Mouse (Mus musculus) spleen, adult 2 months (tissue): ENCODE measurements at regions not wholly inside any gene's neighbourhood (a gene's known extent, or its start where the extent isn't known, plus 50 kb on each side); places are given as distances from the start of the nearest gene placed in this dataset.

Experiments used
- DNase-seq, 2 experiments: peaks; one replicate each; pipeline versions ENCODE4 v3.0.0 to v3.0.0-alpha.2; 2012 to 2021; ENCODE audit warnings: low spot score in 2 of 2, low read depth in 1 of 2
- H3K27ac ChIP-seq: fragments of 200-500 bp; 2 replicates; pipeline ENCODE4 v1.5.1; 2012; ENCODE audit warnings: low read length, inconsistent platforms; ENCODE audit not compliant: insufficient read depth
- H3K27me3 ChIP-seq: fragments of 200-500 bp; 2 replicates; pipeline ENCODE4 v1.6.1; 2012; ENCODE audit warnings: mild to moderate bottlenecking, moderate library complexity, low read length, inconsistent platforms; ENCODE audit not compliant: control insufficient read depth, insufficient read depth
- H3K36me3 ChIP-seq: fragments of 200-500 bp; 2 replicates; pipeline ENCODE4 v1.6.1; 2012; ENCODE audit warnings: mild to moderate bottlenecking, low read length, inconsistent platforms; ENCODE audit not compliant: control insufficient read depth, insufficient read depth
- H3K4me1 ChIP-seq: fragments of 200-500 bp; 2 replicates; pipeline ENCODE4 v1.6.1; 2011; ENCODE audit warnings: inconsistent platforms; ENCODE audit not compliant: control insufficient read depth, insufficient read depth, insufficient read length
- H3K4me3 ChIP-seq: fragments of 200-500 bp; 2 replicates; pipeline ENCODE4 v1.5.1; 2011; ENCODE audit warnings: mild to moderate bottlenecking, inconsistent platforms; ENCODE audit not compliant: insufficient read depth, insufficient read length; ENCODE audit errors: extremely low read depth
- CTCF ChIP-seq: fragments of 200-500 bp; IDR thresholded peaks from 2 replicates; pipeline ENCODE4 v1.5.1; 2011; ENCODE audit warnings: mild to moderate bottlenecking, inconsistent platforms; ENCODE audit not compliant: insufficient read depth, insufficient read length, insufficient replicate concordance; ENCODE audit errors: extremely low read depth
- POLR2A ChIP-seq: fragments of 200-500 bp; IDR thresholded peaks from 2 replicates; pipeline ENCODE4 v1.6.1; 2011; ENCODE audit warnings: low read depth, low read length, inconsistent platforms
- WGBS: fragments of 180-500 bp; shearing (Covaris S2); methylation state at CpG from one replicate; pipeline ENCODE4 v1.1.7; 2018; 5-methylcytosine and 5-hydroxymethylcytosine counted together

DNA sequence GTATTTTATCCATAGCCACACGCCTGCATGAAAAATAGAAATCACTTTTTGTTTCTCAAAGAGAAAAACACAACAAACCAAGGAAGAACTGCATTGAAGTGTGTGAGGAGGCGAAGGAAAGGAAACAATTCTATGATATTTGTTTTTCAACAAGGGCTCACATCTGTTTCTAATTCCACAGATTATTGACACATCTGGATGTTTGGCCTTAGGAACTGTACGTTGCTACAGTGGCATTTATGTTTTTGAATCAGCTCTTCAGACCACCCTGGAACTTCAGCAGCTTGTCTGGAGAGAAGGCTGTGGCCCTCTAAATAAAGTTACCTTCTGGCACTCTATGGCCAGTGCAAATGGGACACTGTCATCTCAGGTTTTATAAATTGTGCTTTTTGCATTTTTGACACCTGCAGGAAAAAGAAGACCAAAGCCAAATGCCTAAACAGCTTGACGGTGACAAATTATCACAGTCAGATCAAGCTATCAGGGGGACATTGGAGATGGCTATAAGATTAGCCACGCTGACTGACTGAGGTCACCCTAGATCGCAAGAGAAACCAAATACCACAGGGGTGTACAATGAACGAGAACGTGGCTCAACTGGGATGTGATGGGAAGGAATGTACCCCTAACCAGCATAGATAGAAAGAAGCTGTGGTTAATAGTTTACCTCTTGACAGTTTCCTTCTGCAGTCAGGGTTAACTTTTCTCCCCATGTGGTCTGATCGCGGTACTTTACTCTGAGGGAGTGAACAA lies 182.0 kb downstream of the Klf5 start:
- TF ChIP-seq POLR2A (no peak), CTCF (no peak)
- no peaks in the 10 kb centered on the region for H3K36me3 ChIP-seq
- H3K27me3 ChIP-seq: no peaks in the 10 kb centered on the region
- no peak for DNase-seq
- H3K4me1 ChIP-seq: no peaks in the 10 kb centered on the region
- H3K4me3 ChIP-seq: no peak overlapping the region
- H3K27ac ChIP-seq: no peak overlapping the region
- WGBS: 76% methylated on average over 10 of the region's 10 CpGs

DNA sequence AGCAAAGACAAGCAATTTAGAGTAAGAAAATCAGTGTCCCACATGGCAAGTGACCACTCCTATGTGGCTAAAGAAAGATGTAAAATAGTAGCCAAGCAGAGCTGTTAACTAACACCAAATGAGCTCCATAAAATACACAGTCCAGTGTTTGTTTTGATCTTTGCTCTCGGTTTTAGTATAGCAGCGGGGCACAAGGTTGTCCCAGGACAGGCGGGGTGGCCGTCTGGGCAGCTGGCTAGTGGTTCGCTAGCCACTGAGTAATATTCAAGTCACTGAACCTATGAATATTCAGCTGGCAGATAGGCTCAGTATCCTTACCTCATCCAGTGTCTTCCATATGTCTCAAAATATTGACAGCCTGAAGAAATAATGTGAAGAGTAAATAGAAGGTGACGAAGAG lies 189.5 kb downstream of the Klf5 start:
- 85% methylated on average over 6 of the region's 6 CpGs for WGBS

DNA sequence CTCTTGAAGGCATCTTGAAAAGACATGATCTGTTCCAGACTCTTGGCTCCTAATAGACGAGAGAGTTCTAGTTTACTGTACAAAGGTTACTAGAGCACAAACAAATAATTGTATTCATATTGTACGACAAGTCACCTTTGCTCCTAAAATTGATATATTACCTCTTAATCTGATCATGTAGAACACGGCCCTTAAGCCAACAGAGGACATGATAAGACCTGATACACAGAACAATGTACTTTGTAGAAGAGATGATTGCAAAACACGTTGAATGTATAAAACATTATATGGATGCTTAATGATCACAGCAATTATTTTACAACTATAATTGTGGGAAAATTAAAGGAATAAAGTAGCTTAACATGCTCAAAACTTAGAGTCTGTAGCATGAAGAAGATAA lies 194.7 kb downstream of the Klf5 start:
- H3K4me1 ChIP-seq: no peaks in the 10 kb centered on the region
- DNase-seq: no peak
- no peaks in the 10 kb centered on the region for H3K27me3 ChIP-seq
- no peaks in the 10 kb centered on the region for H3K36me3 ChIP-seq
- no peak for TF ChIP-seq CTCF
- no peak for TF ChIP-seq POLR2A
- H3K4me3 ChIP-seq: no peak overlapping the region
- no peak overlapping the region for H3K27ac ChIP-seq
- WGBS: 86% methylated on average over 4 of the region's 4 CpGs

More for the DNA sequence above, 189.5 kb downstream of the Klf5 start:
- DNase-seq: no peak
- TF ChIP-seq POLR2A (no peak), CTCF (no peak)
- Histone ChIP-seq H3K36me3 (no peaks in the 10 kb centered on the region), H3K4me1 (no peaks in the 10 kb centered on the region), H3K27ac (no peak overlapping the region), H3K27me3 (no peaks in the 10 kb centered on the region), H3K4me3 (no peak overlapping the region)

DNA sequence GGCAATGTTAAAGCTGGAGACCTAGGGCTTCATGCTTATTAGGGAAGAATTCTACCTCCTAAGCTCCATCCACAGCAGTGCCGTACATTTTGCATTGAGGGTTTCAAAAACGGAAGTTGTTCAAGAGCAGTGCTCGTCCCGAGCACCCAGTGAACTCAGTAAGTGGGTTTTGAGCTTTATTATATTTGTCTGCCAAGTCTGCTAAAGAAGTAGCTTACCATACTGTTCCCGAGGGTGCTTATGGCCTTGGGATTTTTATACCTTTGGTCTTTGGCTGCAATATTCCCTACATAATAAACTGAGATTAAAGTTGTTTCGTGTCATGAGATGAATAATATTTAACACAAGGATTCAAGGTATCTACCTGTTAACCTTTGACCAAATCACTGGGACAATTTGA lies 195.2 kb downstream of the Klf5 start:
- no peaks in the 10 kb centered on the region for H3K27me3 ChIP-seq
- no peak for TF ChIP-seq POLR2A
- TF ChIP-seq CTCF: no peak

DNA sequence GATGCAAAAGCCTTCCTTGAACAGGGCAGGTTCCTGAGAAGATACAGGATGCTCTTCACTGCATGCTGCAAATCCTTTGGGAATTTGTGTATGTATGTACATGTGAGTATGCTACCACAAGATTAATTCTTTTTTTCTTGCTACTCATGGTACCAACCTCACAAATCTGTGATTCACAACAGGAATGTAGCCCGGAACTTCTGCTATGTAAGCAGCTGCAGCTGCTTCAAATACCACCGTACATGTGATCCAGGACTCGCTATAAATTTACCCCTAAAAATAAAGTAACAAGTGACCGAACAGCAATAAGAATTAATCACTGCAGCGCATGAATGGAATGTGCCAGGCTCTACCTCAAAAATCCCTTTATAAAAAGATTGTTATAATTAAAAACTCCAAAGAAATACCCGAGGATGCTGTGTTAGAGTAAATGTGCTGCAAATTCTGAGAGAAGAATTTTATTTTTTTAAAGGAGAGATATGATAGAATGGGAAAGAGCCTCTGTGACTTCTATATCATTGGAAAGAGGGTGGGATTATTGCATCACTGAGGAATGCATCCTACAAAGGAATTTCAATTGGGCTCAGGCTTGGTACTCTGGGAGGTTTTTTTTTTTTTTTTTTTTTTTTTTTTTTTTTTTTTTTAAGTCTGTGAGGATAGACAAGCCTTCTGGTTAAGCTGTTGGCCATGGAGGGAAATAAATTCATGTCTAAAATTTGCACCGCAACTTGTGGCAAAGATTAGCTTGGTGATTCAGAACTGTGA lies 201.2 kb downstream of the Klf5 start:
- H3K27me3 ChIP-seq: no peaks in the 10 kb centered on the region
- no peak overlapping the region for H3K4me3 ChIP-seq
- DNase-seq: no peak
- H3K4me1 ChIP-seq: no peaks in the 10 kb centered on the region
- H3K36me3 ChIP-seq: no peaks in the 10 kb centered on the region
- H3K27ac ChIP-seq: no peak overlapping the region
- TF ChIP-seq CTCF (no peak), POLR2A (no peak)
- WGBS: 91% methylated on average over 7 of the region's 7 CpGs

More for the DNA sequence above, 195.2 kb downstream of the Klf5 start:
- WGBS: 89% methylated on average over 6 of the region's 6 CpGs
- Histone ChIP-seq H3K27ac (no peak overlapping the region), H3K36me3 (no peaks in the 10 kb centered on the region), H3K4me3 (no peak overlapping the region), H3K4me1 (no peaks in the 10 kb centered on the region)
- no peak for DNase-seq

DNA sequence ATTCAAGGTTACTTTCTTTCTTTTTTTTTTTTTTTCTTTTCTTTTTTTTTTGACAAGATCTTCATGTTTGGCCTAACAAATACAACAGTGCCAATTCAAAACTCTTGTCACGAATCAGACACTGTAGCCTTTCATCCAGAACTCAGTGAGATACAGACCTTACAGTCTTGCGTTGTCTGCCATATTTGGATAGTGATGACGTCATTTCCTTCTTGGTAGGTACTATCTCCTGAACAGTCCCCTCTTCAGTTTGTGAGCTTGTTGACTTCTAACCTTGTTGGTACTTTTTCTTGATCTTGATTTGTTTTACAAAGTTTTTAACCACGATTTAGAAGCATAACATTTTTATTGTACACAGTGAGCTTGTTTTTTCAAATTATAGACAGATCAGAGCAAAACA lies 206.4 kb downstream of the Klf5 start:
- Histone ChIP-seq H3K36me3 (no peaks in the 10 kb centered on the region), H3K27ac (no peak overlapping the region), H3K27me3 (no peaks in the 10 kb centered on the region), H3K4me3 (no peak overlapping the region), H3K4me1 (no peaks in the 10 kb centered on the region)
- 74% methylated on average over 4 of the region's 4 CpGs for WGBS
- TF ChIP-seq POLR2A: no peak
- no peak for TF ChIP-seq CTCF
- DNase-seq: no peak
